Mouse (Mus musculus) testis, postnatal 10 days (tissue): ENCODE measurements around the gene Ttc7b.

Source experiments
- DNase-seq: peaks from one replicate; pipeline ENCODE4 v3.0.0; 2021; ENCODE audit warnings: low spot score

Ttc7b gene

DNA sequence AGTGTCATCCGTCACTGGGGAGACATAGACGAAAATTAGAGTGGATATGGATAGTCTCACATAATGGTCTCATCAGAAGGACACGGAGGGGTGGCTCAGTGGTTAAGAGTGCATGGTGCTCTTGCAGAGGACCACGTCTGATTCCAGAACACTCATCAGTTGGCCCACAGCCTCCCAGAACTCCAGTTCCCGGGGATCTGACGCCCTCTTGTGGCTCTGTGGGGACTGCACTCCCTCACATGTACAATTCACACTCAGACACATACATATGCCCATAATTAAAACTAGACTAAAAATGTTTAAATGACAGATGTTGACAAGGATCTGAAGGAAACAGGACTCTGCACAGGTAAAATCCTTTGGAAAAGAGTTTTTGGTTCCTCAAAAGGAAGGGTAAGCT lies 34.4 kb downstream of the Ttc7b start:
- peak; percentile 51 for DNase-seq

DNA sequence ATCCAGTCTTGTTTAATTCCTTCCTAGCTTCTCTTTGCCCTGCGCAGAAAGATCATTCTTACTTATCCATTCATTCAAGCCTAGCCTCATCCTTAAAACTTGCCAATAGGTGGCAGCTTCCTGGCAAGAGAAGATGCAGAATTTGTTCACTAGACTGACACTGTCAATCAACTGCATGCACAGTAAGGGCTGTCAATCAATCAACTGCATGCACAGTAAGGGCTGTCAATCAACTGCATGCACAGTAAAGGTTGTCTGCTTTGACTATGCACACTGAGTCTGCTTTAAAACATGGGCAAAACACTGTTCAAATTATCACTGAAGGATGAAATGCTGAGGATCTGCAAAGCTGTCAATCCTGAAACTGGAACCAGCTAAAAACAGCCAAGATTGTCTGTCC lies 37.6 kb downstream of the Ttc7b start:
- DNase-seq: no peak

DNA sequence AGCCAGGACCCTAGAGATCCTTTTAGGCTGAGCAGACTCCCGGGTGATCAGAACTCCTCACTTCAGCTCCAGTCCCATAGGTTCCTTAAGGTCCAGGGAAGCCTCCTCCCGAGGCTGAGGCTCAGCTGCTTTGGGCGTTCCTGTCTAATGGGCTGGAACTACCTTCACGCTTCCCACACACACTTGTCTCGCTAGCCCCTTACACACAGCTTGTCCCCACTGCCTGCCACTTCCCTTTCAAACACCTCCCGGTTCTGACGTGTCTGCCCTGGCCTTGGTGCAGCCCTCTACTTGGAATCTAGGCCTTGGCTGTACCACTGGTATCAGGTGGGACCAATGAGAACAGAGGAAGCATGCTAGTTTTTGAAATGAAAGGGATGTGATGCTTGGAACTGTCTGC lies 38.4 kb downstream of the Ttc7b start:
- DNase-seq: peak; percentile 38

DNA sequence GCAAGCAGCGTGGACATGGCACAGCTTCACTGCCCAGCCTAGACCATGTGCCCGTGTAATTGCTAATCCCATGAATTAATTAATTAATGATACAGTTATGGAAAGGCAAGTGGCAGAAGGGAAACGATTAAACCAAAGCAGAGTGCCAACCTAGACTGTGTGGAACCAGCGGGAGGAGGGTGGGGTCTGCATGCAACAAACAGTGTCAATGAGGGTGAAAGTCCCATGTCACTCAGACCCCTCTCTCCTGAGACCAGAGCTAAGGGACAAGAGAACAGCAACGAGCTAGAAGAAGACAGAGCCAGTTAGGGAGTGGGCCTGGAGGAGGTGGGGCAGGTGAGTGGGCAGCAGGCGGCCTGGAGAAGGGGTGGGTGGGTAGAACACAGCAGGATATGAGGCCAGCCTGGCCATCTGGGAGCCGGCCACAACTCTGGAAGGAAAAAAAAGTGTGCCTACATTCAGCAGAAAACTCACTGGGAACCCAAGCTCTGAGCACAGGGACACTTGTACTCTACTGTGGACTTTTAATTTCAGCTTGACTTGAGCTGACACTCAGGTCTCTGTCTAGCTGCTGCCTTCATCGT lies 39.1 kb downstream of the Ttc7b start:
- DNase-seq: peak; percentile 31

DNA sequence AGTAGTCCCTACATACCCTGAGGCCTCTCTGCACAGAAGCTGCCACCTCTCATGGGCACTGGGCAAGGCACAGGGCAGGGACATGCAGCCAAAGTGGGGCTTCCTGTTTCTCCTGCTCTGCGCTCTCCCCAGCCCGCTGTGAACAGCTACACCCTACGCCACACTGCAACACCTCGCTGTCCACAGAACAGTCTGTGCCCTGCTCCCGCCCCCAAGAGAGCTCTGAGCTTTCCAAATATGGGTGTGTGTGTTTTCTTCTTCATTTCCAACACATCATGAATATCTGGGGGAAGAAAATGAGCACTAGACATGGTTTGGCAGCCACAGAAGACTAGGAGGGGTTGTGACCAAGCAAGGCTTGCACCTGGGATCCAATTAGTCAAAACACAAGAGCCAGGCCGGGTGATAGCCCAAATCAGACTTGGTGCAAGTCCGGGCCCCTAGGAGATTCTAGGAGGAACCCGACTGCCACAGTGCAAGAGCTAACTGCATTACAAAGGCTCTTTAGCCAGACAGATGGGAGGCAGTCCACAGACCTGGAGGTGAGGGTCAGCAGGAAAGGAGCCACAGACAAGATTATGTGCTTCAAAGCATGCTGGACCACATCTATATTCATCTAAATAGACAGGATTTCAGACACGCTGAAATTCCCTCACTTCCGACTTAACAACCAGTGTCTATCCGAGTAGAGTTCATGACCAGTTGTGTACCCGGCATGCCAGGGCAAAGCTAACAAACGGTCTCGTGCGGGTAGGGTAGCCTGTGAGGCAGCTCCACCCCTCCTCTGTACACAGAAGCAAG lies 39.8 kb downstream of the Ttc7b start:
- peak; percentile 44 for DNase-seq

DNA sequence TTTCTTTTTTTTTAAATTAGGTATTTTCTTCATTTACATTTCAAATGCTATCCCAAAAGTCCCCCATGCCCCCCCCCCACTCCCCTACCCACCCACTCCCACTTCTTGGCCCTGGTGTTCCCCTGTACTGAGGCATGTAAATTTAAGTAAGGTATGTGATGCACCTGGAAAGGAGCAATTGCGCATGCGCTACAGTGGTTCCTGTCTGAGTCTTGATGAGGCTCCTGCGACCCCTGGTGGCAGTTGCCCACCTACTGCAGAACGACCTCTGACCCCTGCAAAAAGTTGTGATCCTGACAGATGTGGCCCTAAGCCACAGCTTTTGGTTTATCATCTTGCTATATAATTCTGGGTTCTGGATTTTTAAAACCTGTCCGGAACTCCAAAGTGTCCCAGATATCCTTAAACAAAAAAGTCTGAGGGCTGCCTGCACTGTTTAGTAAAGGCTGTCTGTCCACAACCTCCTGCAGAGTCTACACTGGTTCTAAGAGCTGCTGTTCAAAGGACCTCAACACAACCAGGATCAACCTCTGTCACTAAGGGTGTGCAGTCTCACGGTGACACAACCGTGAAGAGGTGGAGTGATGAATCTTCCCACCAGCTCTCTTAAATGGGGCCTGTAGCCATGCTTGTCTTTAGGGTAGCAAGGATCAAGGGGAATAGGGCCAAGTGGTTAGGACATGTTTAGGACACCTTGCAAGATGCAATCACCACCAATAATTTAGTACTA lies 40.6 kb downstream of the Ttc7b start:
- DNase-seq: peak; percentile 79

DNA sequence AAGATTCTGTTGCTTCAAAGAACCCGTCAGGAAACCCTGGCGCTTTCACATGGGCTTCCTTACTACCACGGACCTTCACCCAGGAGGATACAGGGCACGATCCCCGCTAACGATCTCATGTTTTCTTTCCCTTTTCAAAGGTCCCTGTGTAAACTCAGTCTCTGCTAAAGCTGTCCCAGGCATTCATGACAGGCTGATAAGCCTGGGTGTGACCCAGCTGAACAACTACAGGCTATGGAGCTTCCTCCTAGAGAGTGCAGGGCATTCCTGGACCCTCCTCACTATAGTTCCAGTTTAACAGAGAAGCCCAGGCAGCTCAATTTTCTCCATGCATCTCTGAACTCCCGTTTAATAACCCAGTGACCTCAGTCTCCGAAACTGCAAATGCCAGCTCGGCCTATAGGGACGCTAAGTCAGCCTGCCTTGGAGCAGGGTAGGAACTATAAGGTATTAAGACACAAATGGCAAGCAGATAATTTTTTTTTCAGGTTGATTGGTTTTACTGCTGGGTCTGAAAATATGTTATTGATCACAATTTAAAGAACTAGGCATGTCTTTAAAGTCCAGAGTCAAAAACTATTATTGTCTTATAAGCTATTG lies 41.3 kb downstream of the Ttc7b start:
- DNase-seq: peak; percentile 33

DNA sequence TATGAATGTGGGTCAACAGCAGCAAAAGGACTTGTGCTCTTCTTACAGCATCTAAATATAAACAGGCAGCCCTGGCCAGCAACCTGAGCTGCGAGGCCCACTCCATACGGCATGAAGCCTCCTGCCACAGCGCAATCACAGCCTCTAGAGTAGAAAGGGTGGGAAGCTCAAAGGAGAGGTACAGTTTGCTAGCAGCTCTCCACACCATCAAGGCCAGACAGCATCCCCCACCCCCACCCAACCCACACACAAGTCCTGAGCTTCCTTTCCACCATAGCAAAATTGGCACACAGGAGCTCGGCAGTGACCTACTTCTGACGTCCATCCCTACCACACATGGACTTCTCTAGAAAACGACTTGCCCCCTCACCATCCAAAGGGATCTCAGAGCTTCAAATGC lies 42.0 kb downstream of the Ttc7b start:
- DNase-seq: peak; percentile 33

DNA sequence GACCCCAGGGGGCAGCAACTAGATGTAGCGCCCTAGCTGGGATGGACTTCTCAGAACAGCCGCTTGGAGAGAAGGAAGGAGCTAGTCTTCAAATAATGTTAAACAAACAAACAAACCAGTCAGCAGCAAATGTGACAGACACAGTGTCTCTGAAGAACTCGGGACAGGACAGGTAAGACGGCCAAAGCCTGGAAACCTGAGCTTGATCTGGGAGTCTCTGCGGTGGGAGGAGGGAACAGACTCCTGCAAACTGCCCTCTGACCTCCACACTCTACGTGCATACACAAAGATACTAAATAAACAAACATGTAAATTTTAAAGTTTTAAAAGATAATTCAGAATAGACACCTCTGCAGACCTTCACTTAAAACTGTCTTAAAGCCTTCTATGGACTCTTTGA lies 42.5 kb downstream of the Ttc7b start:
- DNase-seq: peak; percentile 30

DNA sequence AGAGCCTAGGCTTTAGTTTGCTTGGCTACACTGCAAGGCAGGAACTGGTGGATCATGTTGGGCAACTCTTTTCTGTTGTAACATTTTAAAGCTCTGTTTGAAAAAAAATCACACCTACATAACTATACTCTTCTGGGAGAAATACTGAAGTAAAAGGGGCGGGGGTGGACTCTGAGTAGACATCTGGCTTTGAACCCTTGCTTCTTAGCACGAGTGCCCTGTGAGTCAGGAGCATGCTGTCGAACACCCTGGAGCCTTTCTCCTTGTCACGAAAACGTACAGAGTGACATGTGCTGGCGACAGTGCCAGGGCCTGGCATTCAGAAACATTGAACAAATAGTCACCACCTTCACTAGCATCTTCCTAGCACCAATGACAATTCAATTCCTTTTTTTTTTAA lies 43.2 kb downstream of the Ttc7b start:
- peak; percentile 25 for DNase-seq

DNA sequence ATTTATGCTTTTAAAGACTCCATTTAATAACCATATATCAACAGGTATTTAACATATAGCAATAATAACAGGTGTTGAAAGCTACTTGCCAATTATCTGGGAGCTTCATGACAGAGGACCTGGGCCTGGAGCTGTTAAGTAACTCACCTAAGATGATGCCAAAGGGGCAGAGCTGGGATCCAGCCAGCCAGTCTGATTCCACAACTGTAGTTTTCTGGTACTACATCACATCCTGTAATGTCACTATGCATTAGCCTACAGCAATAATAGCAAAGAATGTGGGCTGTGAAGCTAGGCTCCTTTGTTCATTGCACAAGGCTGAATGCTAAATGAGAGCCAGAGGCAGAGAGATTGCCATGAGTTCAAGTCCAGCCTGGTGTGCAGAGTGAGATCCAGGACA lies 44.3 kb downstream of the Ttc7b start:
- DNase-seq: peak; percentile 30

DNA sequence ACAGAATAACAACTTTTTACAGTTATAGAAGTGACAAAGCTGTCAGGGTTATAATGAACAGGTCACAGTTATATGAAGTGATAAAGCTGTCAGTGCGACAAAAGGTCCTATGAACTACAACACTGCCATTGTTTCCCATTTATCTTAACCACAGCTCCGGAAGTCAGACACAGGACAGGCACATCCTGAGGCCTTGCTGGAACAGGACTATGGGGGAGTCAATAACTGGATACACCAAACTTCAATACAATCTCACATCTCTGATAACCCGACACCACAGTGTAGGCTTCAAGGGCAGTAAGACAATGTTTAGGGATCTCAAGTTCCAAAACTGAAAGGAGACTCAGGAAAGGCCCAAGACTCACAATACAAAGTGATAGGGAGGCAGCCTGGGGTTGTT lies 45.1 kb downstream of the Ttc7b start:
- peak; percentile 26 for DNase-seq

DNA sequence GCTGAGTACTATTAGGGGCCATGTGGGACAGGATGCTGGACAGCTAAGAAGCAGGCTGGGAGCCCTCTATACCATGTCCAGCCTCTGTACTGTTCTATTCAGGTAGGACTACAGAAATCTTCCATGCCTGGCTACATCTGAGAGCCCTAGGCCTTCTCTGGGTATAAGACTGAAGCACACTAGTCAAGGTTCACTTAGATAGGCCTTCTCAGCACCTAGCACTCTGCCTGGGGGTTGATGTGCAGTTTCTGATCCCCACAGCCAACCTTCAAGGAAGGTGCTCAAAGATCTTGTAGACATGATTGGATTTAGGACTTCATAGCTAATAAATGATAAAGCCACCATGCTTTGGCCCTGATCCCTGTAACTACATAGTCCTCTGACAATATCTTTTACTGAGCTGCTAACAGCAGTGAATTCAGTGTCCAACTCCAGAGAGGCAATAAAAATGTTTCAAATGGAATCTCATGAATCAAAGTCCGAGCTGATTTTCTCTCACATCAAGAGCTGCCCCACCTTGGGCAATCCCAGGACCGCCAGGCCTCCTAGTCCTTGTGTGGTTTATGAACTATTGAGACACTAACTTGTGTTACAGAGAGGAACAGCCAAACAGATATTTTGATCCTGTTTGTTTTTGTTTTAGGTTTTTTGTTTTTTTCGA lies 45.8 kb downstream of the Ttc7b start:
- DNase-seq: no peak

DNA sequence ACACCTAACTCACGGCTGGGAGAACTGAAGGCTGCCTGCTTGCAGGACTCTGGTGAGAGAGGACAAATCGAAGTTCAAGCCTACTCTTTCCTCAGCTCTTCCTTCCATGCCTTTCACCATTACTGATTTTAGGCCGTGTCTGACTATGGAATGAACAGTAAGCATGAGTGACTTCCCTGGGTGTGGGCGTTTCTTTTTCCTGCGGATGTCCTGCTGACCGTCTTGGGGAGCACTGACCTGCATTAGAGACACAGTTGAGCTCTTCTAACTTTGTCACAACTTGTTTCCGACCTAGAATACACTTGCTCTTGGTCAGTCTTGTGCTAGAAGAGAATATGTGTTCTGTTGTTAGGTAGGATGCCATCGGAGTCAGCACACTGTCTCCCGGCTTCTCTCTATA lies 50.3 kb downstream of the Ttc7b start:
- no peak for DNase-seq

DNA sequence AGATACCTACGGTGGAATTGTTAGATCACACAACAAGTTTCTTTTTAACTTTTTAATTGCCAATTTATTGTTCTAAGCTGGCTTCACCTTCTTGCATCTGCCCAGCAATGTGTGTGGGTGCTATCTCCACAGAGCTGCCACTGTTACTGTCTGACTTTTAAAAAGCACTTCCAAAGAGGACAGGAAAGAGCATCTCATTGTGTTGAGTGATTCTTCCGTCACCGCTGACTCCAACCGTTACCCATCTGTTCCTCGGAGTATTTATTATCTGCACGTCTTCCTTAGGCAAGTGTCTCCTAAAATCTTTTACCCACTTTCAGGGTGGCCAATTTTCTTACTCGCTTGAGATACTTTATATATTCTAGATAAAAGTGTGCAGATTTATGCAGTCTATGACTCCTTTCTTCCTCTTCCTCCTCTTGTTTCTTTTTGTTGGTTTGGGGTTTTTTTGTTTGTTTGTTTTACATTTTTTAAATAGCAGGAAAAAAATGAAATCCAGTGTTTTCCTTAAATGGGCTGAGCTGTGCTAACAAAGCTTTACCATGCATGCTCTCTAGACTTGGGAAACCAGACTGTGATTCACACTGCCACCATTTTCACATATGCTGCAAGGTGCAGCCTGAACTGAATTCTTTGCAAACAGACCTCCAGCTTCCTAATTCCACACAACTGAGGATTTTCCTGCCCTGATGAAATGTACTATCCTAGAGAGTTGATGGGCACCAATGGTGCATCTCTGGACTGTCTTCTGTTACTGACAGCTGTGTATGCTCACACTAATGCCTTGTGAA lies 50.9 kb downstream of the Ttc7b start:
- DNase-seq: no peak

DNA sequence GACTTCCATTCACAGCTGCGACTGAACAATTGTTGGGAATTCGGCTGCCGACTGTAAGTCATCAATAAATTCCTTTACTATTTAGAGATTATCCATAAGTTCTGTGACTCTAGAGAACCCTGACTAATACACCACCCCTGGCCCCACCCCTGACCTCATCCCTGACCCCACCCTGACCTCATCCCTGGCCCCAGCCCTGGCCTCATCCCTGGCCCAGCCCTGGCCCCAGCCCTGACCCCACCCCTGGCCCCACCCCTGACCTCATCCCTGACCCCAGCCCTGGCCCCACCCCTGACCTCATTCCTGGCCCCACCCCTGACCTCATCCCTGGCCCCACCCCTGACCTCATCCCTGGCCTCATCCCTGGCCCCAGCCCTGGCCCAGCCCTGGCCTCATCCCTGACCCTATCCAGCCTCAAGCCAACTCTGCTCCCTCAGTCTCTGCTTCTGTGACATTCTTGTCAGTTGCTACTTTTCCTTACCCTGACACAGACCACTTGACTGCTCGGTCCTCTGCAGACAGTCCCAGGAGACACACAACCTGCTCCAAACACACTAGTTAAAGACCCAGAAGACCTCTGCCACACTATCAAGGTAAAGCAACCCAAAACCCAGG lies 55.4 kb downstream of the Ttc7b start:
- peak; percentile 37 for DNase-seq

DNA sequence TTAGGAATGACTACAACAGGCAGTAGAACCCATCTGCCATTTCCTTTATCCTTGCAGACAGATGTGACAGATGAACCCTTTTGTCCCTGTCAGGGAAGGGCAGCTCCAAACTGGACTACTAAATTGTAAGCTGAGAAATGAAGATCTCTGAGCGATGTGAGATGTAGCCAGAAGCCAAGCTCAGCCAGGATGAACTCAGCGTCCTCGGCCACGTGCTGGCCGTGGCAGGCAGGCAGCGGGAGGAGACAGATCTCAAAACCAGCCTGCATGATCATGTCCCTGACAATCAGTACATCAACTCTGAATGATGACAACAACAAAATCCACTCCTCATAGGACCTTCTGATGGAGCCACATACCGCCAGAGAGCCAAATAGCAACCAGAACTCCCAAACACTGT lies 62.9 kb downstream of the Ttc7b start:
- no peak for DNase-seq

DNA sequence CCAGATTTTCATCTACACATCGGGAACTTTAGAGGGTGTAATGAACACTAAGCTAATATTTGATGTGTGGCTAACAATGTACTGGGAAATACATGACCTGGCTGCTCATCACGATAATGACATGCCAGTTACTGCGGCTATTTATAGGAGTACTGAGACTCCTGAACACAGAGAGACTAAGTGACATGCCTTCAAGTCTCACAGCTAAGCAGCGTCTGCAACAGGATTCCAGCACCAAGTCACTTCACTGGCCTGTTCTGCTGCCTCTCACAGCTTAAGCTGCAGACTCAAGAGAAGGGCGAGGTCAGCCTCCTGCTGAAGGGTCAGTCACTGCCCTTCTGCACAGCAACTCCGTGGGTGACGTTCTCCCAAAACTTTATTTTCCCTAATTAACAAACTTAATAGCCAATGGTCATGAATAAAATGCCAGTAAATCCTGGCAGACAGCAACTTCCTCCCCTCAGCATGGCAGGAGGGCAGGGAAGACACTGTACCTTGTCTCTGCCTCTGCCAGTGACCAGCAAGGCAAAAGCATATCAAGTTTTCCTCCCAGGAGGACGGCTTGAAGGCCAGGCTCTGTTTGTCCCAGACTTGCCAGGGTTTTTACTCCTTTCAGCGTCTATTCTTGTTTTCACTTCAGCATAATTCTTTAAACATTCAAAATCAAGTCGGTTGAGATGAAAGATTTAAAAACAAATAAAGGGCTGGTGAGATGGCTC lies 64.2 kb downstream of the Ttc7b start:
- DNase-seq: peak; percentile 35

DNA sequence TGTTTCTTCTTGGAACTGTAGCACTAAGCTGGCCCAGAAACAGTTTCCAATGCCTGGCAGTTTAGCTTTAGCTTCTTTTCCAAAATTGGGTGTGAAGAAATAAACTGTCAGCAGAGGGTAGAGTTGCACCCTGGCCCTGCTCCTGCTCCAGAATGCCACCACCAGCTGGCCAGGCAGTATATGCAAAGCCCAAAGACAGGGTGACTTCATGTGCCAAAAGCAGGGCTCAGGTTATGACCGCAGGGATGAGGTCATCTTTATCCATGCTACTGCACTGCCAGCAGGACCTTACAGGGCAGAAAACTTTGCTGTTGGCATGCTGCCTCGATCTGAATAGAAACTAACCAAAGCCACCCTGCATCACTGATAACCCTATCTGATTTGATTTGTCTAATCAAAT lies 65.2 kb downstream of the Ttc7b start:
- DNase-seq: peak; percentile 30

DNA sequence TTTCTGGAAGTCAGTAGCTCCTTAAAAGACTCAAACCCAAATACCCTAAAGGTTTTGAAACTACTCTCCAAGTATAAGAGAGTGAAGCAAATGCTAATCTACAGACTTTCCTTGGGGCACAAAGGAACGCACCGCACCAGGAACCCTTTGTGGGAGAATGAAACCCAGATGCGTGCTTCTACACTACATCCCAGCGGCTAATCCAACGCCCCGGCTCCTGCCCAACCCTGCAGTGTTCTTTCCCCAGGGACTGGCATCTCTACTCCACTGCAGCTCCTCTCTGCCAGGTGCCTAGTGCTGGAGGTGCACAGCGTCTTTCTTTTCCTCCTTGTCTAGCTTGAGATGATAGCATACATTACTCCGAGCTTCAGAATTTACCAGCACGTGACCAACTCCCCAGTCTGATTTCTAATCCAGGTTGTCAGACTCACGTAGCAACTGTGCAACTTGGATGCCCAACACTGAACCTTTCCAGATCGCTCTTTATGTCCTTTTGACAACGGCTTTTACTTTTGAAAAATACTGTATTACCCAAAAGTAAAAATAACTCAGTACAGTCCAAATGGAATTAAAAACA lies 72.8 kb downstream of the Ttc7b start:
- DNase-seq: no peak
